Mouse (Mus musculus): ENCODE results near the gene Pde3a. TPM values are rescaled to one million over a fixed set of nuclear protein-coding genes. Genes with fewer than 3 reads are reported as not detected.

Pde3a gene
- polyA plus RNA-seq, 1 experiment from 2014 or later: 4.8 TPM

DNA sequence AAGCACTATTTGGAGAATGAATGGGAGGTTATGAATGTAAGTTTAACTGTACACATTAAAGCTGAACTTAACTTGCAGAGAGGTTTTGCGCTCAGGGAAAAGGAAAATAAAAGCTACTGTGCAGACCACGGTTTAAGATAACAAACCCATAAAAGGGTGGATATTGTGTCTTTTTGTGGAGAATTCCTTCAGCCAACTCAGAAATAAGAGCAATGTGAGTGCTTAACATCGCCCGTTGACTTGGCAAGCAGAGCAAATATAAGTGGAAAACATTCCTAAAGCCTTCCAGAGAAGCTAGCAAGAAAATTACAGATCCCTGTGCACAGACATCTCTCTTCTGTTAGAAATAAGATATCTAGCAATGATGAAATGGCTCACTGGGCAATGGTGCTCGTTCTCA, 139.0 kb downstream of the Pde3a start:
- Histone ChIP-seq H3K4me2 (ENCODE audit: low read depth, low read length) (no peak overlapping the region), H3K9ac (ENCODE audit: low read length) (no peak overlapping the region), H3K27ac (ENCODE audit: low read length) (no peak overlapping the region), H3K36me3 (ENCODE audit: control insufficient read depth, insufficient read depth, low read length) (no peaks in the 10 kb centered on the region), H3K27me3 (ENCODE audit: control insufficient read depth, insufficient read depth, low read depth, low read length) (no peaks in the 10 kb centered on the region), H3K4me3 (ENCODE audit: low read length) (no peak overlapping the region), H3K9me3 (ENCODE audit: control insufficient read depth, low read length) (no peaks in the 10 kb centered on the region), H3K4me1 (replicated peaks; ENCODE audit: control insufficient read depth, insufficient read depth, low read length) (no peaks in the 10 kb centered on the region)
- no peak for ATAC-seq (ENCODE audit: low read depth)
- WGBS: 43% methylated on average over 5 of the region's 5 CpGs

DNA sequence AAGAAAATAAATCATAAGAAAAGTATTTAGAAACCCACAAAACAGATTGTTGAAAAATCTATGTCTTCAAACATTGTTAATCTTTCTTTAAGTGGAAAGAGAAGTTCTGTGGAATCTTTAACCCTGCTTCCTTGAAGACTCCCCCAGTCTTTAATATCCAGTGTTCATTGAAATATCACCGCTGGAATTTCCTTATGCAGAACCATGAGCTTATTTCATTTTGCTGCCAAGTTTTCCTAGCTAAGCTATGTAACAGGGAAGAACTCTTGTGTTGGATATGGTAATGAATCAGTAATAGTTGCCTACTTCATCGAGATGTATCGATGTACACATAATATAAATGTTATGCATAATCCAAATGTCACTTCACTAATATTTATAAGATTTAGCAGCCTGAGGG, 146.9 kb downstream of the Pde3a start:
- H3K9me3 ChIP-seq (ENCODE audit: control insufficient read depth, low read length): no peaks in the 10 kb centered on the region
- ATAC-seq (ENCODE audit: low read depth): peak; percentile 26; the same call in 1 of the 2 replicates
- no peak overlapping the region for H3K9ac ChIP-seq (ENCODE audit: low read length)
- 49% methylated on average over 3 of the region's 3 CpGs for WGBS
- H3K4me2 ChIP-seq (ENCODE audit: low read depth, low read length): no peak overlapping the region
- no peaks in the 10 kb centered on the region for H3K27me3 ChIP-seq (ENCODE audit: control insufficient read depth, insufficient read depth, low read depth, low read length)
- H3K27ac ChIP-seq (ENCODE audit: low read length): no peak overlapping the region
- no peak overlapping the region for H3K4me3 ChIP-seq (ENCODE audit: low read length)
- no peaks in the 10 kb centered on the region for H3K36me3 ChIP-seq (ENCODE audit: control insufficient read depth, insufficient read depth, low read length)
- H3K4me1 ChIP-seq (replicated peaks; ENCODE audit: control insufficient read depth, insufficient read depth, low read length): no peaks in the 10 kb centered on the region

DNA sequence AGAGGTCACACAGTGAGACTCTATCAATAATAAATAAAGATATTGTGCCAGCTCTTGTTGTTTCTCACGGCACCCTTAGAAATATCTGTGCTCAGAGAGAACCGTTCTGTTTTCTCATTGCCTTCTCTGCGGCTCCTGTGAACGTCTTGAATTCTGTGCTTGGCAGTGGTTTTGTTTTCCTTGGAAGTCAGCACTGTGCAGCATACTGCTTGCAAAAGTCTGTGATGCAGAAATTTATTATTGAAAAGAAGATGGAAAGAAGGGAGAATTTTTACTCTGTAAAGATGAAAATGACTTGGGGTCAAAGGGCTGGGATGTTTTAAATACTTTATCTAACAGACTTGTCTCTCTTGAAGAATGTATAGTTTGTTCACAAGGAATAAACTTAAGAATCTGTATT, 150.3 kb downstream of the Pde3a start:
- WGBS: 19% methylated on average over 4 of the region's 4 CpGs
- Histone ChIP-seq H3K36me3 (ENCODE audit: control insufficient read depth, insufficient read depth, low read length) (no peaks in the 10 kb centered on the region), H3K27ac (ENCODE audit: low read length) (no peak overlapping the region), H3K4me1 (replicated peaks; ENCODE audit: control insufficient read depth, insufficient read depth, low read length) (peaks cover under 1% of the 10 kb centered on the region; the same call in 1 of the 2 replicates), H3K4me3 (ENCODE audit: low read length) (no peak overlapping the region), H3K27me3 (ENCODE audit: control insufficient read depth, insufficient read depth, low read depth, low read length) (no peaks in the 10 kb centered on the region), H3K9me3 (ENCODE audit: control insufficient read depth, low read length) (no peaks in the 10 kb centered on the region), H3K9ac (ENCODE audit: low read length) (no peak overlapping the region), H3K4me2 (ENCODE audit: low read depth, low read length) (no peak overlapping the region)
- 0 out of 2 replicates have a peak, but pooled peaks have one; percentile 41 for ATAC-seq (ENCODE audit: low read depth)

DNA sequence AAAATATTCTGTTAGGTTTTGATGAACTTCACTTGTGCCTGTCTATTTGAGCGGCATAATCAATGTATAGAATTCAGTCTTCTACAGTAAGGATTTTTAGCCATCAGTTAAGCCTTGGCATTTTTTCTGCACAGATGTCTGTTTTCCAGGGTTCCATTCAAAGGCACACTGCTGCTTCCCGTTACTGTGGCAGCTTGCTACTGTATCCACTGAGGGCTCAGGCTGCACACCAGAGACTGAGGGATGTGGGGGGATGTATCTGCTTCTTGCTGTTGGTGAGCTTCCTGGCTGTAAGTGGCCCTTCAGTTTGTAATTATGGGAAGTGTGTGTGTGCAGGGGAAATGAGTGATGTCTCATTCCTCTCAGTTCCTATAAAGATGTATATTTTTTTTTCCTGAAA, 154.9 kb downstream of the Pde3a start:
- Histone ChIP-seq H3K9me3 (ENCODE audit: control insufficient read depth, low read length) (no peaks in the 10 kb centered on the region), H3K9ac (ENCODE audit: low read length) (no peak overlapping the region), H3K4me2 (ENCODE audit: low read depth, low read length) (no peak overlapping the region), H3K27me3 (ENCODE audit: control insufficient read depth, insufficient read depth, low read depth, low read length) (no peaks in the 10 kb centered on the region), H3K27ac (ENCODE audit: low read length) (no peak overlapping the region), H3K4me1 (replicated peaks; ENCODE audit: control insufficient read depth, insufficient read depth, low read length) (peaks cover 4% of the 10 kb centered on the region; the same call in 1 of the 2 replicates), H3K4me3 (ENCODE audit: low read length) (no peak overlapping the region), H3K36me3 (ENCODE audit: control insufficient read depth, insufficient read depth, low read length) (no peaks in the 10 kb centered on the region)
- ATAC-seq (ENCODE audit: low read depth): no peak
- 60% methylated on average over 2 of the region's 2 CpGs for WGBS

DNA sequence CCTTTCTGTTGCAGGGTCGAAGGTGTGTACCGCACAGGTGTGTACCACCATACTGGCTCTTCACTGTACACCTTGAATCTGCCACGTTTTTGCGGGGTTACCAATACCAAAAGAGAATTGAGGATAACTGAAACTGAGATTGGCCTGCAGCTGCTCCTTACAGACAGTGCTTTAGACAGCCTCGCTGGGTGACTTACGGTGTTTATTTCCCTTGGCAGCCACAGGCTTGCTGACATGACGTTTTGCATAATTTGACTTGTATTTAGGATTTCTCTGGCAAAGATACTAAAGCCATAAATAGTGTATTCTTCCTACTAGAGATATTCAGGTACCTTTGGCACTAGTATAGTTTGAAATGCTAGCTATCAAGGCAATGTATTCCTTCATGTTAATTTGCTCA, 155.6 kb downstream of the Pde3a start:
- Histone ChIP-seq H3K4me3 (ENCODE audit: low read length) (no peak overlapping the region), H3K4me1 (replicated peaks; ENCODE audit: control insufficient read depth, insufficient read depth, low read length) (peaks cover 4% of the 10 kb centered on the region; the same call in 1 of the 2 replicates), H3K4me2 (ENCODE audit: low read depth, low read length) (no peak overlapping the region), H3K36me3 (ENCODE audit: control insufficient read depth, insufficient read depth, low read length) (no peaks in the 10 kb centered on the region), H3K27ac (ENCODE audit: low read length) (no peak overlapping the region), H3K9me3 (ENCODE audit: control insufficient read depth, low read length) (no peaks in the 10 kb centered on the region), H3K9ac (ENCODE audit: low read length) (no peak overlapping the region), H3K27me3 (ENCODE audit: control insufficient read depth, insufficient read depth, low read depth, low read length) (no peaks in the 10 kb centered on the region)
- no peak for ATAC-seq (ENCODE audit: low read depth)
- WGBS: 58% methylated on average over 7 of the region's 7 CpGs

DNA sequence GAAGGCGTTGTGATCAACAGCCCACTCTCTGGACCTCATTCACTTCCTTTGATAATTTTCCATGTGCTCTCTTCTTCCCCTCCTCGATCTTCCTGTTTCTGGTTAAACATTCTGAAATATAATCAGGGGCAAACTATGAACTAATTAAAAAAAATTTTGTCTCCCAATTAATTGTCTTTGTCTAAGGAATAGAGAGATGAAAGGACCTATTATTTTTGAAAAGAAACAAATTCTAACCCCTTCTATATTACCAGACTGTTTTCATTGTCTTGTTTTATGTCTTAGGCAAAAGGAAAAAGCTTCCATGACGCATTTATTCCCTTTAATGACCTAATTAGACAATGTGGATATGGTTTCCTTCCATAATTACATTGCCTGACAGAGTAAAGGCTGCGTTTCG, 156.4 kb downstream of the Pde3a start:
- ATAC-seq (ENCODE audit: low read depth): no peak
- H3K27me3 ChIP-seq (ENCODE audit: control insufficient read depth, insufficient read depth, low read depth, low read length): no peaks in the 10 kb centered on the region
- H3K4me1 ChIP-seq (replicated peaks; ENCODE audit: control insufficient read depth, insufficient read depth, low read length): peaks cover 4% of the 10 kb centered on the region; the same call in 1 of the 2 replicates
- no peak overlapping the region for H3K27ac ChIP-seq (ENCODE audit: low read length)
- H3K36me3 ChIP-seq (ENCODE audit: control insufficient read depth, insufficient read depth, low read length): no peaks in the 10 kb centered on the region
- H3K4me2 ChIP-seq (ENCODE audit: low read depth, low read length): no peak overlapping the region
- no peak overlapping the region for H3K4me3 ChIP-seq (ENCODE audit: low read length)
- 63% methylated on average over 5 of the region's 5 CpGs for WGBS
- no peak overlapping the region for H3K9ac ChIP-seq (ENCODE audit: low read length)
- no peaks in the 10 kb centered on the region for H3K9me3 ChIP-seq (ENCODE audit: control insufficient read depth, low read length)

DNA sequence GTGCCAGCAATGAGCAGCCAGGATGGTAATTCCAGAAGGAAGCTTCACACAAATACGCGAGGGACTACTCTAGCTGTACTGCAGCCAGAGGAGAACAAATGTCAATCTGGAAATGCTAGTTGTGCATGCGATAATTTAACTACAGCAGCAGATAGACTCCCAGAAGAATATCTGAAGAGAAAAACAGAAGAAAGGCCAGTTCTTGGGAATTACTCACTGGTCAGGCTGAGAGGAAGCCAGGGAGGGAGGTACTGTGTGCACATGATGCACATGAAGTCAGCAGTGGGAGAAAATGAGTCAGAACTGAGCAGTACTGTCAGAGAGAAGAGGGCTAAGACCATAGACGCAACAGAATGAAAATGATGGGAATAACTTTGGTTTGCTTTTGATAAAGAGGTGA, 159.7 kb downstream of the Pde3a start:
- Histone ChIP-seq H3K36me3 (ENCODE audit: control insufficient read depth, insufficient read depth, low read length) (no peaks in the 10 kb centered on the region), H3K27me3 (ENCODE audit: control insufficient read depth, insufficient read depth, low read depth, low read length) (no peaks in the 10 kb centered on the region), H3K9me3 (ENCODE audit: control insufficient read depth, low read length) (no peaks in the 10 kb centered on the region), H3K4me3 (ENCODE audit: low read length) (no peak overlapping the region), H3K27ac (ENCODE audit: low read length) (no peak overlapping the region), H3K4me2 (ENCODE audit: low read depth, low read length) (no peak overlapping the region), H3K9ac (ENCODE audit: low read length) (no peak overlapping the region), H3K4me1 (replicated peaks; ENCODE audit: control insufficient read depth, insufficient read depth, low read length) (peaks cover 4% of the 10 kb centered on the region; the same call in 1 of the 2 replicates)
- WGBS: 94% methylated on average over 4 of the region's 4 CpGs
- ATAC-seq (ENCODE audit: low read depth): no peak

DNA sequence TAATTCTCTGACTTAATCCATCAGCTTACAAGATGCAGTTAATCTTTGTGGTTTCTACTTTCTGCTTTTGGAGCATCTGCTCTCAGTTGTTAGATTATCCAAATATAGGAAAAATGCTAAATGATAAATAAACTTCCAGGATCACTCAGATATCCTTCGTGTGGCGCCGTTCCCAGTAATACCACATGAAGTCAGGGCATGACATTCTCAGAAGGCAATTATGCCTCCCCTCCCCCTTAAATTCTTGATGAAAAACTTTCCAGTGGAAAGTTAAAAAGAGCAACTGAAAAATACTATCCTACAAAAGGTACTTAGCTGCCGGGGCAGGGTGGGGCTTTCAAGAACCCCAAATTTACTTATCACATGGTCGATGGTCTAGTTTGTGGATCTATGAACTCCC, 161.8 kb downstream of the Pde3a start:
- Histone ChIP-seq H3K4me3 (ENCODE audit: low read length) (no peak overlapping the region), H3K4me2 (ENCODE audit: low read depth, low read length) (no peak overlapping the region), H3K27ac (ENCODE audit: low read length) (no peak overlapping the region), H3K9ac (ENCODE audit: low read length) (no peak overlapping the region), H3K36me3 (ENCODE audit: control insufficient read depth, insufficient read depth, low read length) (no peaks in the 10 kb centered on the region), H3K27me3 (ENCODE audit: control insufficient read depth, insufficient read depth, low read depth, low read length) (no peaks in the 10 kb centered on the region), H3K4me1 (replicated peaks; ENCODE audit: control insufficient read depth, insufficient read depth, low read length) (no peaks in the 10 kb centered on the region), H3K9me3 (ENCODE audit: control insufficient read depth, low read length) (no peaks in the 10 kb centered on the region)
- 54% methylated on average over 5 of the region's 5 CpGs for WGBS
- no peak for ATAC-seq (ENCODE audit: low read depth)

DNA sequence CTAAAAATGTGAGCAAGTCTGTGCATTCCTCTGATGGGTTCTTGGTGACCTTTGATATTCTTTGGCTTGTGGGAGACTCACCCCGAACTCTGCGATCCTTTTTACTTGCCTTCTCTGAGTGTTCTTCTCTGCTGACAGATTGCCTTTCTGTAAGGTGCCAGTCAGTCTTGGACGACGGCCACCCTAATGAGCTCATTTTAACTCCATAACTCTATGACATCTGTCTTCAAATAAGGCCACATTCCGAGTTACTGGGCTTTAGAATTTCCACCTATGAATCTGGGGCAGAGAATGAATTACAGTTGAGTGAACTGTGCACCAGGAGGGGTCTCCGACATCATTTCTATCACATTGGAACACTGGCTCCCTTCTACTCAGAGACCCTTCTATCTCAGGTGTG, 176.0 kb downstream of the Pde3a start:
- Histone ChIP-seq H3K27ac (ENCODE audit: low read length) (no peak overlapping the region), H3K4me1 (replicated peaks; ENCODE audit: control insufficient read depth, insufficient read depth, low read length) (peaks cover 6% of the 10 kb centered on the region; the same call in 1 of the 2 replicates), H3K36me3 (ENCODE audit: control insufficient read depth, insufficient read depth, low read length) (no peaks in the 10 kb centered on the region), H3K4me2 (ENCODE audit: low read depth, low read length) (no peak overlapping the region), H3K4me3 (ENCODE audit: low read length) (no peak overlapping the region), H3K27me3 (ENCODE audit: control insufficient read depth, insufficient read depth, low read depth, low read length) (no peaks in the 10 kb centered on the region), H3K9ac (ENCODE audit: low read length) (no peak overlapping the region), H3K9me3 (ENCODE audit: control insufficient read depth, low read length) (no peaks in the 10 kb centered on the region)
- 67% methylated on average over 6 of the region's 6 CpGs for WGBS
- no peak for ATAC-seq (ENCODE audit: low read depth)

DNA sequence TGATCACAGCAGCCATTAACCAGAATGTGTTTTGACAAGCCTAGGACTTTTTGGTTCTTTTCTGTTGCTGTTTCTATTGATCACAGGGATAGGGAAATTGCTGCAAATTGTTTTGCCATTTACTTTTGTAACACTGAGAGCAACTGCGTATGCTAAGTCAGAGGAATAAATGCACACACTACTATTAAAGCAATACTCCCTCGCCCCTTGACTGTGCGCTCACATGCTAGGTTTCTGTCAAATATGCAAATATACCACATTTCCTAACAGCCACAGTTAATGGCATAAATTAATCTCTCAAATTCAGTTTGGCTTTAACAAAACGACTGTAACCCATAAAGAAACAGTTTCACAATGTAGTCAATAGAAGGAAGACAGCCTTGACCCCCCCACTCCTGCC, 179.5 kb downstream of the Pde3a start:
- no peak overlapping the region for H3K27ac ChIP-seq (ENCODE audit: low read length)
- no peak overlapping the region for H3K9ac ChIP-seq (ENCODE audit: low read length)
- H3K4me1 ChIP-seq (replicated peaks; ENCODE audit: control insufficient read depth, insufficient read depth, low read length): peaks cover 8% of the 10 kb centered on the region; the same call in 1 of the 2 replicates
- ATAC-seq (ENCODE audit: low read depth): no peak
- H3K36me3 ChIP-seq (ENCODE audit: control insufficient read depth, insufficient read depth, low read length): no peaks in the 10 kb centered on the region
- no peaks in the 10 kb centered on the region for H3K9me3 ChIP-seq (ENCODE audit: control insufficient read depth, low read length)
- no peak overlapping the region for H3K4me2 ChIP-seq (ENCODE audit: low read depth, low read length)
- H3K4me3 ChIP-seq (ENCODE audit: low read length): no peak overlapping the region
- no peaks in the 10 kb centered on the region for H3K27me3 ChIP-seq (ENCODE audit: control insufficient read depth, insufficient read depth, low read depth, low read length)
- 80% methylated on average over 4 of the region's 4 CpGs for WGBS
